Mouse (Mus musculus): ENCODE results near the gene Snrpc. TPM values are rescaled to one million over a fixed set of nuclear protein-coding genes. Genes with fewer than 3 reads are reported as not detected.

Snrpc gene
- total RNA-seq, 2 experiments from 2014 or later: 65.3 to 70.2 TPM

GRCm38 (mm10) chr17:27857649-27858475, 19.9 kb downstream of the Snrpc start:
- no peak for DNase-seq (ENCODE audit: low spot score in 2 of 2)

- no peak for DNase-seq (ENCODE audit: low spot score in 2 of 2)
These were observed 21.2 kb downstream of the Snrpc start for GRCm38 (mm10) chr17:27859131-27859530.

- DNase-seq (ENCODE audit: low spot score in 2 of 2): no peak
These were observed 27.5 kb downstream of the Snrpc start for GRCm38 (mm10) chr17:27865461-27865860.

GRCm38 (mm10) chr17:27866737-27867136, 28.8 kb downstream of the Snrpc start:
- no peak for DNase-seq (ENCODE audit: low spot score in 2 of 2)

- peak; percentile 17 to 77 for DNase-seq (ENCODE audit: low spot score in 2 of 2)
These were observed 33.9 kb downstream of the Snrpc start for GRCm38 (mm10) chr17:27871851-27872250.

- no peak for DNase-seq (ENCODE audit: low spot score in 2 of 2)
These were observed 35.6 kb downstream of the Snrpc start for GRCm38 (mm10) chr17:27873583-27873982.

GRCm38 (mm10) chr17:27874510-27874909, 36.6 kb downstream of the Snrpc start:
- DNase-seq (ENCODE audit: low spot score in 2 of 2): no peak

- no peak for DNase-seq (ENCODE audit: low spot score in 2 of 2)
These were observed 43.6 kb downstream of the Snrpc start for GRCm38 (mm10) chr17:27881518-27881917.

- no peak for DNase-seq (ENCODE audit: low spot score in 2 of 2)
These were observed 45.2 kb downstream of the Snrpc start for GRCm38 (mm10) chr17:27883129-27883528.

GRCm38 (mm10) chr17:27883994-27884393, 46.0 kb downstream of the Snrpc start:
- no peak for DNase-seq (ENCODE audit: low spot score in 2 of 2)

- DNase-seq (ENCODE audit: low spot score in 2 of 2): no peak
These were observed 48.7 kb downstream of the Snrpc start for GRCm38 (mm10) chr17:27886499-27887210.

Other genes starting within 250 kb of the Snrpc start
- gene Nudt3, start 214.7 kb upstream of the Snrpc start, total RNA-seq (2021): 100 to 1,000 TPM; 487 to 502 TPM
- not detected for gene RPS10-NUDT3, start 202.9 kb upstream of the Snrpc start, total RNA-seq (2021)
- 100 to 1,000 TPM; 413 to 460 TPM for gene Rps10, start 201.5 kb upstream of the Snrpc start, total RNA-seq (2021)
- 100 to 1,000 TPM; 270 to 280 TPM for gene Pacsin1, start 182.6 kb upstream of the Snrpc start, total RNA-seq (2021)
- under 1 TPM; 0.25 to 0.26 TPM for gene Spdef, start 109.2 kb upstream of the Snrpc start, total RNA-seq (2021)
- gene D17Wsu92e, start 17.5 kb upstream of the Snrpc start, total RNA-seq (2021): 100 to 1,000 TPM; 121 to 130 TPM
- gene Uhrf1bp1, start 18.3 kb downstream of the Snrpc start, total RNA-seq (2021): 10 to 100 TPM; 16.1 to 20.3 TPM
- gene Anks1, start 71.2 kb downstream of the Snrpc start, total RNA-seq (2021): 10 to 100 TPM; 38.0 to 39.5 TPM
- gene Taf11, start 71.7 kb downstream of the Snrpc start, total RNA-seq (2021): 10 to 100 TPM; 29.7 to 35.7 TPM
- gene Tcp11, start 242.5 kb downstream of the Snrpc start, total RNA-seq (2021): 1 to 10 TPM in 1 of 2 experiments, under 1 TPM in 1; 0.86 to 1.3 TPM